Mouse (Mus musculus) hindbrain, embryonic 14.5 days (tissue): ENCODE data around the gene Stip1. TPM values are rescaled to one million over a fixed set of nuclear protein-coding genes. Genes with fewer than 3 reads are reported as not detected.
"Not testable (repeated sequence)": the region's sequence is repeated elsewhere in the genome, so short reads cannot be mapped to it uniquely, and the experiment has no call there.

Source experiments
- ATAC-seq: fragments of 200-750 bp; cut with Nextera tagmentation; 2 replicates; pipeline ENCODE4 v1.8.0; 2017; ENCODE audit warnings: moderate number of reproducible peaks, mild to moderate bottlenecking, moderate TSS enrichment, moderate library complexity; ENCODE audit not compliant: low FRiP score
- DNase-seq: peaks from one replicate; pipeline ENCODE4 v3.0.0-alpha.2; 2015; ENCODE audit warnings: low spot score
- H3K27ac ChIP-seq: fragments of 300-500 bp; sonication (generic); 2 replicates; pipeline ENCODE4 v1.5.1; 2014; ENCODE audit warnings: mild to moderate bottlenecking, moderate library complexity
- H3K27me3 ChIP-seq: fragments of 300-500 bp; sonication (generic); 2 replicates; pipeline ENCODE4 v1.6.1; 2014; ENCODE audit warnings: mild to moderate bottlenecking, low read length, mixed read lengths; ENCODE audit not compliant: control insufficient read depth, insufficient read depth
- H3K36me3 ChIP-seq: fragments of 300-500 bp; sonication (generic); replicated peaks from 2 replicates; pipeline ENCODE4 v1.6.1; 2014; ENCODE audit not compliant: control insufficient read depth, insufficient read depth
- H3K4me1 ChIP-seq: fragments of 300-500 bp; sonication (generic); replicated peaks from 2 replicates; pipeline ENCODE4 v1.6.1; 2014; ENCODE audit warnings: antibody characterized with exemption, low read length, mixed read lengths; ENCODE audit not compliant: control insufficient read depth, insufficient read depth
- H3K4me2 ChIP-seq: fragments of 300-500 bp; sonication (generic); replicated peaks from 2 replicates; pipeline ENCODE4 v1.6.1; 2014; ENCODE audit warnings: mild to moderate bottlenecking, moderate library complexity
- H3K4me3 ChIP-seq: fragments of 300-500 bp; sonication (generic); replicated peaks from 2 replicates; pipeline ENCODE4 v1.5.1; 2014; ENCODE audit warnings: mild to moderate bottlenecking, low read length
- H3K9ac ChIP-seq: fragments of 300-500 bp; sonication (generic); 2 replicates; pipeline ENCODE4 v1.6.1; 2014
- H3K9me3 ChIP-seq: fragments of 300-500 bp; sonication (generic); 2 replicates; pipeline ENCODE4 v1.6.1; 2016; ENCODE audit warnings: low read length; ENCODE audit not compliant: control insufficient read depth
- whole genome bisulfite sequencing: fragments of 180-500 bp; shearing (Covaris S2); extraction: QIAGEN DNeasy Blood & Tissue Kit; methylation state at CpG from one replicate; pipeline ENCODE4 v1.1.7; 2014; 5-methylcytosine and 5-hydroxymethylcytosine counted together
- polyA plus RNA-seq: library from polyadenylated mRNA; unstranded; fragments of >200 nt; fragmentation: Nextera tagmentation; extraction: Ambion mirVana; gene quantifications from 2 replicates; pipeline ENCODE4 v1.2.1, GENCODE M21; 2014

The Stip1 gene
- 204 and 230 TPM in 2 replicates for polyA plus RNA-seq

DNA sequence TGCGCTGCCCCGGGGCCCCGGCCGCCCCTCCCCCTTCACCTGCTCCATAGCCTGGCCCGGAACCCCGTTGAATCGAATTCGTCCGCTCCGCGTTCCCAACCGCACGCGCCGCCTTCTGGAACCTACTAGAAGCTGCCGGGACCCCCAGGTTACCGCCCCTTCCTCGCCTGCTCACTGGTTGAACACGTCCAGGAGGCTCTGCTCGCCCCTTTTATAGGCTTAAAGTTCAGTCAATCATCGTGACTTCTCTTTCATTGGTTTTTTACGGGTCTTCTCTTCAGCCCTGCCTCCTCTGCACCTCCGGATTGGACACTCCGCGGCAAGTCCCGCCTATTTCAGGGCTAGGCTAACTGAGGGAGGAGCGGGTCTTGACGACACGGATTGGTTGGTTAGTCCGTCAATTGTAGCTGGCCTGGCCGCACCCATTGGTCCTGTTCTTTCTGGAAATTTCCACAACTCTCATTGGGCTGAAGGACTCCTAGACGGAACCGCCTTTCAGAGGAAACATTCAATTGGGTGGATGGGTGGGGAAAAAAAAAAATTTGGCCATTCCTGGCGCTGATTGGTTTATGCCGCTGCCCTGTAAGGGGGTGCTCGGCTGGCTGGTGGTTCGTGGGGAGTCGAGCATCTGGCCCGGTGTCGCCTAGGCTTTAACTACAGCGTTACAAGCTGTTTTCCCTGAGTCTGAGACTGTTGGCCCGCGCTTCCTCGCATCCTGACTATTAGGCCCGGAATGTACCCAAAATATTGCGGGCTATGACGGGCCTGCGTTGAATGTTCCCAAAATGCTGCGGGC lies at the start of gene Stip1:
Stip1 (minus strand) TSS at position 127 of the 796 bp plus-strand sequence.
- H3K4me1 ChIP-seq = peaks cover 25% of the 10 kb centered on the region
- DNase-seq (peak; percentile 98), ATAC-seq (peak; percentile 99)
- H3K4me3 ChIP-seq = peak within 1 kb of the TSS; percentile 84
- under 1% methylated on average over 49 of the region's 49 CpGs for WGBS
- H3K4me2 ChIP-seq = peak within 1 kb of the TSS; percentile 89
- H3K9me3 ChIP-seq = no peaks in the 10 kb centered on the region
- H3K9ac ChIP-seq = peak within 1 kb of the TSS; percentile 91
- no peaks in the 10 kb centered on the region for H3K27me3 ChIP-seq
- peaks cover 11% of the 10 kb centered on the region for H3K36me3 ChIP-seq
- peak within 1 kb of the TSS; percentile 95 for H3K27ac ChIP-seq

DNA sequence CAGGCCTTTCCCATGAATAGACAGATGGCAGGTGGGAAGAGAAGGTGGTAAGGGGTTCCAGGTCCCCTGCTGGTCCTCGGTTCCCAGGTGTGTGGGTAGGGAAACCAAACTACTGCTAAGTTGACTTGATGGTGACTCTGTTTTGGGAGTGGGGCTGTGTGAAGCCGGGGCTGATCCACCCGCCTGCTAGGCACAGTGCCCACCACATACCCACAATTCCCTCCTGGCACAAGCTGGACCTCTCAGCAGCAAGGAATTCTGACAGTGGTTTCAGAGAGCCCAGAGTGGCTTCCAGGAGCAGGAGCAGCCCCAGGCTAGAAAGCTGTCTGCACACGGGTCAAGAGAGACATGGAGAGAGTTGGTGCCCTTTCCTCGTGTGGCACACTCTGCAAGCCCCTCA lies 49.3 kb upstream of the Stip1 start:
- Histone ChIP-seq H3K4me1 (peaks cover 81% of the 10 kb centered on the region), H3K36me3 (no peaks in the 10 kb centered on the region), H3K4me3 (no peak overlapping the region), H3K4me2 (no peak overlapping the region), H3K27ac (no peak overlapping the region), H3K9ac (no peak overlapping the region), H3K9me3 (no peaks in the 10 kb centered on the region), H3K27me3 (no peaks in the 10 kb centered on the region; the same call in 1 of the 2 replicates)
- DNase-seq (no peak), ATAC-seq (no peak)
- 61% methylated on average over 5 of the region's 5 CpGs for WGBS

DNA sequence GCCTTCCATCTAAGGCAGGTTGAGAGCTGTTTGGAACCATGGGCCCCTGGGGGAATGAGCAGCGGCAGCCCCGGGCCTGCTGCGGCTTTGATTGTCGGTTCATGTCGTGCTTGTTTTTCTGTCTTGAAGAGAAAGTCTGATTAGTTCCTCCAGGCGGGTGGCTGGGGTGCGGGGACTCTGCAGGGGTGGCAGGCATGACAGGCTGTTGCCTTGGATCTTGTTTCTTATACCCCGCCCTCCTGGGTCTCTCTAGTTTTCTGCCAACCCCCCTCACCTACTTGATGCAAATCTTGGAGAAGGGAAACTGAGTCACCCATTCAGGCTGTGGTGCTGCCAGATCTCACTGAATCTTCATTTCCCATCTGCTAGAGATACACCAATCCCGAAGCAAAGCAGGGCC lies 48.8 kb upstream of the Stip1 start:
- no peak overlapping the region for H3K4me2 ChIP-seq
- no peaks in the 10 kb centered on the region for H3K9me3 ChIP-seq
- DNase-seq (no peak), ATAC-seq (no peak)
- peaks cover 79% of the 10 kb centered on the region for H3K4me1 ChIP-seq
- 9% methylated on average over 9 of the region's 9 CpGs for WGBS
- no peak overlapping the region for H3K9ac ChIP-seq
- no peaks in the 10 kb centered on the region for H3K36me3 ChIP-seq
- no peak overlapping the region for H3K27ac ChIP-seq
- H3K4me3 ChIP-seq = no peak overlapping the region
- H3K27me3 ChIP-seq = no peaks in the 10 kb centered on the region; the same call in 1 of the 2 replicates

DNA sequence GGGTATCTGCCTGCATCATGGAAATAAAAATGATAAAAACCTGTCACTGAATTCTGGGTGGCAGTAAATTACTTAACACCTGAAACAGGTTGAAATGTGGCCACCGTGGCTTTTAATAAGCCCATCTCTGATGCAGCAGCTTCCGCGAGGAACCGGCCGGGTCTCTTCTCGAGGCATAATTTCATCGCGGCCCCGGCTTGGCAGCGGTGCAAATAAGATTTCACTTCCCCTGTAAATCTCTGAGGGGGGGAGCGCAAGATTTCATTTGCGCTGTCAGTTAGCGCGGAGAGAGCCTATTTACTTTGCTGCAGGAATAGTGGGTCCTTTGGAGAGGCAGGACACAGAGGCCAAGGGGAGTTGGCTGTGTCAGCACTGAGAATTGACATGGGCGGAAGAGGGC lies 45.0 kb upstream of the Stip1 start:
- H3K27me3 ChIP-seq = no peaks in the 10 kb centered on the region; the same call in 1 of the 2 replicates
- 35% methylated on average over 15 of the region's 15 CpGs for WGBS
- no peaks in the 10 kb centered on the region for H3K9me3 ChIP-seq
- no peak overlapping the region for H3K4me2 ChIP-seq
- no peaks in the 10 kb centered on the region for H3K36me3 ChIP-seq
- DNase-seq (no peak), ATAC-seq (no peak)
- no peak overlapping the region for H3K4me3 ChIP-seq
- H3K9ac ChIP-seq = no peak overlapping the region
- H3K4me1 ChIP-seq = peaks cover 43% of the 10 kb centered on the region
- 0 out of 2 replicates have a peak overlapping the region, but pooled peaks have one; percentile 0 for H3K27ac ChIP-seq

DNA sequence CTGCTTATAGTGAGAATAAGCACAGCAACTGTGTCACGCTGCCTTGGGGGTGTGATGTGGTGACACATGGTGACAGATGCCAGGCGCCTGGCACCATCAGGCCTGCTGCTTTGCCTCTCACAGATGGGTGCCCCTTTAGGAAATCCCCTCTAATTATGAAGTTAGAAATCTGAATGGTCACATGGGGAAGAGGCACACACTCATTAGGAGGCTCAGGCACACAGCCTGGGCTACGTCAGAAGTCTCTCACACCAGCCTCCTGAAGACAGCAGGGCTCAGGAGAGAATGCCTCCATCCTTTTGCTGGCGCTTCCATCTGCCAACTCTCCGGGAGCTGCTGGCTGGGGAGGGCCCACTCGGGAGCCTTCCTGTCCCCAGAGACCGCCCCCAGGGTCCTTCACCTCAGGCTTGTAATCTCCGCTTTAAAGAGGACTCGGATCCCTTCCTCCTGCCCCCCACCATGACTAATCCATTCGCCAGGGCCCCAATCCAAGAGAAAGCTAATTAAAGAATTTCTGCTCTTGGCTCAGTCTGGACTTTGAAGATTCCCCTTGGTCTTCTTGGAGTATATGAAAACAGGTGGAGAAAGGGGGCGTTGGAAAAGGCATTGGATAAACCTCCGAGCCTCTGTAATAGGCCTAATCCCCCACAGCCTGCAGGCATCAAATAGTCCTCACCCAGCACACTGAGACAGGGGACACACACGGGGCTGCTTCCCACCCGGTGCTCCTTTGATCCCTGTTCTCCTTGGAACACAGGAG lies 43.4 kb upstream of the Stip1 start:
- no peak overlapping the region for H3K27ac ChIP-seq
- no peaks in the 10 kb centered on the region for H3K36me3 ChIP-seq
- no peak overlapping the region for H3K9ac ChIP-seq
- peaks cover 33% of the 10 kb centered on the region for H3K4me1 ChIP-seq
- ATAC-seq (peak; percentile 40; the same call in 1 of the 2 replicates), DNase-seq (no peak)
- WGBS = 25% methylated on average over 14 of the region's 14 CpGs
- no peaks in the 10 kb centered on the region for H3K9me3 ChIP-seq
- no peaks in the 10 kb centered on the region for H3K27me3 ChIP-seq
- H3K4me2 ChIP-seq = no peak overlapping the region
- no peak overlapping the region for H3K4me3 ChIP-seq

DNA sequence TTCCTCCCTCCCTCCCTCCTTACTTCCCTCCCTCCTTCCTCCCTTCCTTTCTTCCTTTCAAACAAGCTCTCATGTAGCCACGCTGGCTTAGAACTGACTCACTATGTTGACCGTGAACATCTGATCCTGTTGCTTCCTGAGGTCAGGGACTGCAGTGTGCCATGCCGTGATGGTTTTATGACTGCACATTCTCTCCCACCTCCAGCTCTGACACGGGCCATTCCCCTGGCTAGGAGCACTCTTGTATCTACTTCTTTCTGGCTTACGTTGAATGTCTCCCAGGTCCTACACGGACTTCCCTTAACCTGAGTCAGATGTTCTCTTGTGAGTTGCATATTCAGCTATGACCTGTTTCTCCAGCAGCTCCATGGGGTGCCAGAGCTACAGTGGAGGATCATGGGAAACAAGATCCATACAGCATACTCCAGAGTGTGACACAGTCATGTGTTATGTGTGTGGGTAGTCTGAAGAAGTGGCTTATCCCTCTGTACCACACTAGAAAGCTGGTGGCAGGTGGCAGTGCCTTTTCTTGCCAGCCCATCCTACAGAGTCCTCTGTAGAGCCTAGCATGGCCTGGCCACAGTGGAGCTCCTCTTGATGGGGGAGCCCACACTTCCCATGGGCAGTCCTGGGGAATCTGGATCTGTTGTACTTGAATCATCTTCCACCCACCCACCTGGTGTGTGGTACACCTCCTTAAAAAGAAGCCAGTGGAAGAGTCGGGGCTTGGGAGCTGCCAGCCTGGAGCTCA lies 41.9 kb upstream of the Stip1 start:
- no peak for ATAC-seq
- Histone ChIP-seq H3K27ac (no peak overlapping the region), H3K4me2 (no peak overlapping the region), H3K4me1 (peaks cover 31% of the 10 kb centered on the region), H3K36me3 (no peaks in the 10 kb centered on the region), H3K27me3 (no peaks in the 10 kb centered on the region), H3K9me3 (no peaks in the 10 kb centered on the region), H3K9ac (no peak overlapping the region), H3K4me3 (no peak overlapping the region)
- no peak for DNase-seq
- 84% methylated on average over 7 of the region's 7 CpGs for WGBS

DNA sequence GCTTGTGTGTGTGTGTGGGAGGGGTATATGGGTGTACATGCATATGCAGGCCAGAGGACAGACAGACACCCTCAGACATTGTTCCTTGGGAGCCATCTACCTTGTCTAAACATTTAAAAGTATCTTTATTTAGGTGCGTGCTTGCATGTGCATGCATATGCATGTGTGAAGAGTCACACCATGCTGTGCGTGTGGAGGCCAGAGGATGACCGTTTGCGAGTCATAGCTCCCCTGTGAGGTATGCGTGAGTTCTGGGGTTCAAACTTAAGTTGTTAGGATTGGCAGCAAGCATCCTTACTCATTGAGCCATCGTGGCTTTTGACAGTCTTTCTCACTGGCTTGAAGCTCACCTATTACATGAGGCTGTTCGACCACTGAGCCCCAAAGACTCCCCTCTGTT lies 38.5 kb upstream of the Stip1 start:
- no peak overlapping the region for H3K4me3 ChIP-seq
- WGBS = 90% methylated on average over 7 of the region's 7 CpGs
- no peak overlapping the region for H3K9ac ChIP-seq
- no peak overlapping the region for H3K27ac ChIP-seq
- no peaks in the 10 kb centered on the region for H3K36me3 ChIP-seq
- DNase-seq (no peak), ATAC-seq (no peak)
- H3K9me3 ChIP-seq = no peaks in the 10 kb centered on the region
- H3K4me1 ChIP-seq = peaks cover 23% of the 10 kb centered on the region
- H3K27me3 ChIP-seq = no peaks in the 10 kb centered on the region
- H3K4me2 ChIP-seq = no peak overlapping the region

DNA sequence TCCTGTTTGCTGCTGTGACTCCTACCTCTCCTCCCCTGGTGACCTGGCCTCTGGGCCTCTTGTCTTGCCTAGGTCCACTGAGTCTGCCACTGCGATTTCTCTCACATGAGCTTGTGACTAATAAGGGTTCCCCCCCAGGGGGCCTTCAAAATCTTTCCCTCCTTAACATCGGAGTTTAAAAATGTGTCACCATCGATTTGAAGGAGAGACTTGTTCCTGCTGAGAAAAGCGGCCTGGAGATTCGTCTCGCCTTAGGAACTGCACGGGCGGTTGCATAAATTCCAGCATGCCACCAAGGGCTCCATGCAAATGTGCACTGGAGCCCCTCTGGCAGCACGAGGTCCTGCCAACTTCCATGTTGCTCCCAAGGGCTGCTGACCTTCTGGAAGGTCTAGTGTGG lies 37.9 kb upstream of the Stip1 start:
- no peaks in the 10 kb centered on the region for H3K36me3 ChIP-seq
- no peak overlapping the region for H3K27ac ChIP-seq
- no peak overlapping the region for H3K4me3 ChIP-seq
- WGBS = 30% methylated on average over 9 of the region's 9 CpGs
- no peaks in the 10 kb centered on the region for H3K9me3 ChIP-seq
- H3K4me2 ChIP-seq = no peak overlapping the region
- no peak for ATAC-seq
- DNase-seq = no peak
- peaks cover 24% of the 10 kb centered on the region for H3K4me1 ChIP-seq
- no peaks in the 10 kb centered on the region for H3K27me3 ChIP-seq
- no peak overlapping the region for H3K9ac ChIP-seq

DNA sequence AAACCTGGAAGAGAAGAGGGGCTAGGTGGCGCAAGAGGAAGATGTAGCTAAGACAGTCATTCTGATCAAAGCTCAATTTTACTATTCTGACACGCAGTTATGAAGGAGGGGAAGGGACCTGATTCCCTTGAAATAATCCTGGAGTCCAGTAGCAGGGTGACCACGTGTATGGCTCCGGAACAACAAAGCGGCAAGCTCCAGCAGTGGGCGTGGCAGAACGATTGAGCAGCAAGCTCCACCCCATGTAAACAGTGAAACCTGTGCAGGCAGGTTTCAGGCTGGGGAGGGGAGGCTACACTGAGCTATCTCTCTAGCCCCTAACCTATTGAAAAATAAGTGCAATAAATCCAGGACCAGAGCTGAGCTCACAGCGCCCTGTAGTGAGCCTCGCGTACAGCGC lies 35.6 kb upstream of the Stip1 start:
- not testable (repeated sequence) for H3K4me3 ChIP-seq, H3K9me3 ChIP-seq, H3K27me3 ChIP-seq, H3K4me2 ChIP-seq, H3K36me3 ChIP-seq, ATAC-seq, H3K27ac ChIP-seq, DNase-seq, H3K9ac ChIP-seq
- 81% methylated on average over 11 of the region's 11 CpGs for WGBS
- H3K4me1 ChIP-seq = peaks cover 36% of the 10 kb centered on the region
